Mouse (Mus musculus) erythroblast, embryonic 14.5 days (primary cell): ENCODE measurements around the gene Fubp1.

Experiments used
- GATA1 ChIP-seq: IDR thresholded peaks from 2 replicates; pipeline ENCODE4 v1.6.1; 2012; ENCODE audit warnings: low read length, inconsistent platforms, mixed read lengths
- TAL1 ChIP-seq: IDR thresholded peaks from 3 replicates; pipeline ENCODE4 v1.6.1; 2012; ENCODE audit warnings: low read length, inconsistent platforms, mixed read lengths

GRCm38 (mm10) chr3:152166699-152167451 lies 43.3 kb upstream of the Fubp1 start:
- TF ChIP-seq GATA1 (no peak), TAL1 (no peak)
